Mouse (Mus musculus): ENCODE results near the gene Eprs. TPM values are rescaled to one million over a fixed set of nuclear protein-coding genes. Genes with fewer than 3 reads are reported as not detected.

Gene Eprs
- polyA plus RNA-seq, 1 experiment, result 16.3 TPM

- no peak for DNase-seq (ENCODE audit: low read depth)
These were observed 86.9 kb downstream of the Eprs start for GRCm38 (mm10) chr1:185449727-185450126.

GRCm38 (mm10) chr1:185451077-185451476 is 88.2 kb downstream of the Eprs start:
- DNase-seq (ENCODE audit: low read depth), result no peak

GRCm38 (mm10) chr1:185451495-185451894 is 88.7 kb downstream of the Eprs start:
- no peak for DNase-seq (ENCODE audit: low read depth)

- no peak for DNase-seq (ENCODE audit: low read depth)
These were observed 89.6 kb downstream of the Eprs start for GRCm38 (mm10) chr1:185452461-185452860.

- DNase-seq (ENCODE audit: low read depth), result no peak
These were observed 91.3 kb downstream of the Eprs start for GRCm38 (mm10) chr1:185454144-185454543.

- no peak for DNase-seq (ENCODE audit: low read depth)
These were observed 91.7 kb downstream of the Eprs start, which contains the start of gene Slc30a10 for GRCm38 (mm10) chr1:185454575-185454954. Slc30a10 (plus strand) TSS chr1:185454848.

- no peak for DNase-seq (ENCODE audit: low read depth)
These were observed 92.3 kb downstream of the Eprs start for GRCm38 (mm10) chr1:185454955-185455701.

GRCm38 (mm10) chr1:185456327-185456726 is 93.5 kb downstream of the Eprs start:
- no peak for DNase-seq (ENCODE audit: low read depth)

- DNase-seq (ENCODE audit: low read depth), result no peak
These were observed 97.3 kb downstream of the Eprs start for GRCm38 (mm10) chr1:185460096-185460495.

- DNase-seq (ENCODE audit: low read depth), result no peak
These were observed 100.0 kb downstream of the Eprs start for GRCm38 (mm10) chr1:185462889-185463288.

- no peak for DNase-seq (ENCODE audit: low read depth)
These were observed 106.7 kb downstream of the Eprs start for GRCm38 (mm10) chr1:185469551-185470021.

- no peak for DNase-seq (ENCODE audit: low read depth)
These were observed 109.3 kb downstream of the Eprs start for GRCm38 (mm10) chr1:185472025-185472720.

- no peak for DNase-seq (ENCODE audit: low read depth)
These were observed 109.9 kb downstream of the Eprs start for GRCm38 (mm10) chr1:185472730-185473129.

- no peak for DNase-seq (ENCODE audit: low read depth)
These were observed 110.6 kb downstream of the Eprs start for GRCm38 (mm10) chr1:185473437-185473836.

Other genes starting within 250 kb of the Eprs start
- 24.2 and 25.0 TPM in 2 replicates for gene Rab3gap2, start 158.9 kb upstream of the Eprs start, polyA plus RNA-seq (2012; rRNA removed)
- 31.5 and 37.9 TPM in 2 replicates for gene Iars2, start 33.6 kb upstream of the Eprs start, polyA plus RNA-seq (2012; rRNA removed)
- 91.1 and 108 TPM in 2 replicates for gene Bpnt1, start 30.9 kb upstream of the Eprs start, polyA plus RNA-seq (2012; rRNA removed)
- gene Slc30a10, start 91.8 kb downstream of the Eprs start, polyA plus RNA-seq (2012; rRNA removed), result 0.03 and 0.05 TPM in 2 replicates

All from gonadal fat pad, adult 2 months (tissue).